Mouse (Mus musculus): Measurements from ENCODE around the gene Erbb3.
"Not testable (repeated sequence)": the region's sequence is repeated elsewhere in the genome, so short reads cannot be mapped to it uniquely, and the experiment has no call there.

Erbb3 gene

GRCm38 (mm10) chr10:128556963-128557362, 32.5 kb downstream of the Erbb3 start:
- peak; percentile 21 for DNase-seq (ENCODE audit: low read depth)

- DNase-seq (ENCODE audit: low read depth): peak; percentile 72
Measured at GRCm38 (mm10) chr10:128556286-128556685, 33.2 kb downstream of the Erbb3 start.

DNA sequence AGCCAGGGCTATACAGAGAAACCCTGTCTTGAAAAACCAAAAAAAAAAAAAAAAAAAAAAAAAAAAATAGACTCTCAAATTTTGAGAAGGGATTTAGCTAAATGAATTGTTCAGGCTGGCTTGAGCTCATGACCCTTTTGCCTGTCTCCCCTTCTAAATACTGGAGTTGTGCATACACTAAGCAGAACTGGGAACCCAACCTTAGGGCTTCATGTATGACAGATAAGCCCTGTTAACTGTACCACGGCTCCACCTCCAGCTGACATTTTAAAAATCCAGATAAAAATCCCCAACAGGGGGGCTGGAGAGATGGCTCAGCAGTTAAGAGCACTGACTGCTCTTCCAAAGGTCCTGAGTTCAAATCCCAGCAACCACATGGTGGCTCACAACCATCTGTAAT, 33.9 kb downstream of the Erbb3 start:
- DNase-seq (ENCODE audit: low read depth): not testable (repeated sequence)

DNA sequence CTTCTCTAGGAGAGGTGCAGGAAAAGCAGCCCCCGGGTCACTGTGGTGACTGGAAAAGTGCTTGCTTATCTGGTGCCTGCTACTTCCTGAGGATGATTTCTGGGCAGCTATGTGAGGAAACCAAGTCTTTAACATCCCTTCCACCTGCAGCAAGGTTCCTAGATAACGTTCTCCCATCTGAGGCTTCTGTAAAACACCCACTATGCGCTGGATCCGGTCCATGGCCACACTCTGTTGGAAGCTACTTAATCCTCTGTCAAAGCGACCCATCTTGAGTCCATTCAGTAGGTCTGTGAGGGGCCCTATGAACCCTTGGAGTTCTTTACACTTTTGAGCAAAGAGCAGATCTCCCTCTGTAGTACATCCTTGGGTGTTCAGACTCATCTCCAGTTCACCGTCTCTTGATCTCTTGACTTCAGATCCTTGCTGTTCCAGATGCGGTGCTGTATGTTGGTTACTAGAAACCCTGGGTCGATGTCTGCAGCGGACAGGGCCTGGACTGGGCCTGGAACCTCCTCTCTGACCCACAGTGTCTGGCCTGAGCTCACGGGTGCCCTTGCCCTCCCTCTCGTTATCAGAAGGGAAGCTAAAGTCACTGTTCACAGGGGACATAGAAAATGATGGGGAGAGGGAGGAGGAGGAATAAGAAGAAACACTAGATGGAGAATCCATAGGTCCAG, 39.2 kb downstream of the Erbb3 start:
- DNase-seq (ENCODE audit: low read depth): not testable (repeated sequence)

- DNase-seq (ENCODE audit: low read depth): peak; percentile 40
Measured at GRCm38 (mm10) chr10:128549682-128550057, 39.8 kb downstream of the Erbb3 start.

- DNase-seq (ENCODE audit: low read depth): peak; percentile 100
Measured at GRCm38 (mm10) chr10:128548947-128549681, 40.3 kb downstream of the Erbb3 start, which contains the start of gene Rpl41. Gene Rpl41 (minus strand): TSS chr10:128549305.

- not testable (repeated sequence) for DNase-seq (ENCODE audit: low read depth)
Measured at GRCm38 (mm10) chr10:128548051-128548791, 41.2 kb downstream of the Erbb3 start.

- DNase-seq (ENCODE audit: low read depth): peak; percentile 100
Measured at GRCm38 (mm10) chr10:128547361-128548032, 42.0 kb downstream of the Erbb3 start, which contains the start of gene Zc3h10. Gene Zc3h10 (minus strand): TSS chr10:128547774.

- DNase-seq (ENCODE audit: low read depth): no peak
Measured at GRCm38 (mm10) chr10:128546787-128547186, 42.7 kb downstream of the Erbb3 start.

DNA sequence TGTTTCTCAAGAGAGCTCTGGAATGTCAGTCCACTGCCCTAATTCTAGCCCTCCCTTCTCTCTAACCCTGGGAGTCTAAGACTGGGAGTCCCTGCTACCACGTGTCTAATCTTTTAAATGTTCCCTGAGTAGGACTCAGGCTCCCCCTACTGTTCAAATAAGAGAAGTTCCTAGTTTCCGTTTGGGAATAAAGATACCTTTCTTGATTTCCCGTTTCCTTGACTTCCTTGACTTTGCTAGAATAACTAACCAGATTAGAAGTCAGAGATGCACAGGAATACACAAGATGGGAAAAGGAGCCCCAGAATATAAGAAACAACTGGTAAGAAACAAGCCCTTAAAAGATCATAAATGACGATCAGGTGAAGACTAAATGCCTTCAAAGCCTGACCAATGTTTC, 43.1 kb downstream of the Erbb3 start:
- peak; percentile 87 for DNase-seq (ENCODE audit: low read depth)

DNA sequence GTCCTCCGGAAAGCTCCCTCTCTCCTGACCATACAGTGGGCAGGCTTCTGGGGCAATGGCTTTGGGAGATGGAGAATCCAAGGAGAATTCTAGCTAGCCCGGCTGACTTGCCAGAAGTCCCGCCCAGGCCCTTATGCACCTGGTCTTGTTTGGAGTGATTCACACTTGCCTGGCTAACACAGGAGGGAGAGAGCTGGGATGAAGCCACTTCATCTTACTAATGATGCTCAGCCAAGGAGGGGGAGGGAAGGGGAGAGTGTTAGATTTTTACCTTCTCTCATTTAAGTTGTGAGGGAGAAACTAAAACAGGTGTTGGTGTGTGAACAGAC, 43.9 kb downstream of the Erbb3 start:
- DNase-seq (ENCODE audit: low read depth): no peak

DNA sequence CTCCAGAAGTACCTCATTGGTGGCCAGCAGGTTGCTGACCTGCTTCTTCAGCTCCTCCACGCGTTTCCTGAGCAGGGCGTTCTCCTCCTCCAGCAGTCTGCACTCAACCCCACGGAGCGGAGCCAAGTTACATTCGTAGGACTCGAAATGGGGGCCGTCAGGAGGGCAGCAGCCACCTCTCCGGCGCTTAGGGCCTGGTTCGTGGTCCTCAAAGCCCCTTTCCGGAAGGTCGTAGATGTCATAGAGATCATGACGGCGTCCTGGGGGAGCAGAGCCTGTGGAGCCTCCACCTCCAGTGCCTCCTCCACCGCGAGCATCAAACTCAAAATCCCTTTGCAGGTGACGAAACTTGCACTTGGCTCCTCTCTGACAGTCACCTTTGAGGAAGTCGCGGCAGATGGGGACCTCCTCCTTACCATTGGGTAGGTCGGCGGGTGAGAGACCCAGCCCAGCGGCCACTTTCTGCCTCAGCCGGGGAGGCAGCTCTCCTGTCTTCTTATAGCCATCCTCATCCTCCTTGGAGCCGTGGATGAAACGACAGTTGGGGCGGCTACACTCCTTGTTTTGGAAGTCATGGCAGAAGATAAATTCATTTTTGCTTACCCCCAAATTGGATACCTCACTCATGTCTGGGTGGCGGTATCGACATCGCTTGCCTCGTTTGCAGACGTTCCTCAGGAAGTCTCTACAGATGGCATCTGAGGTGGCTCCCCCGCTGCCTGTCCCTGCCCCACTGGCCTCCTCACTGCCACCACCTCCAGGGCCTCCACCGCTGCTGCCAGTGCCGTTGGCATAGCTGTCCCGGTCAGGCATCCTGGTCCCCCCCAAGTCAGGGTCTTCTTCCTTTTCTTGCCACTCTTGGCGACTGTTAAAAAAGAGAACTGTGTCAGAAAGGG, 44.5 kb downstream of the Erbb3 start:
- DNase-seq (ENCODE audit: low read depth): no peak

DNA sequence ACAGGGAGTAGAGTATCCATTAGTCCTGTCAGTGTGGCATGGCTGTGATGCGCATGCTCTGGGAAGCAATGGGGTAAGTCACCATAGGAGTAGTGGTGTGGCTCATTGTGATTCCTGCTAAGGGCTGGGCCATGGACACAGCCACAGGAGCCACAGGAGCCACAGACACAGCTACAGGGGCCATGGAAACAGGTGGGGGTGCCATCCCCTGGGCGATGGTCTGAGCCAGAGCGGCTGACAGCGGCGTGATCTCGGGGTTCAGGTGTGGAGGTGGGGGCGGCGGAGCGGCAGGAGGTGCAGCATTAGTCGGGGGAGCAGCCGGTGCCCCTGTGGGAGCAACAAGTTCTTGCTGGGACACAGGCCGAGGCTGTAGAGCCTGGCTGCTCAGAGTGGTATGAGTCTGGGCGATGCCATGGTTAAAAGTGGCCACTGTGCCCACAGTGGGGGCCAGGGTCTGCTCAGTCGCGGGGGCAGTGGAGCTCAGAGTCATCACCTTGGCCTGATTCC, 45.2 kb downstream of the Erbb3 start:
- DNase-seq (ENCODE audit: low read depth): no peak

DNA sequence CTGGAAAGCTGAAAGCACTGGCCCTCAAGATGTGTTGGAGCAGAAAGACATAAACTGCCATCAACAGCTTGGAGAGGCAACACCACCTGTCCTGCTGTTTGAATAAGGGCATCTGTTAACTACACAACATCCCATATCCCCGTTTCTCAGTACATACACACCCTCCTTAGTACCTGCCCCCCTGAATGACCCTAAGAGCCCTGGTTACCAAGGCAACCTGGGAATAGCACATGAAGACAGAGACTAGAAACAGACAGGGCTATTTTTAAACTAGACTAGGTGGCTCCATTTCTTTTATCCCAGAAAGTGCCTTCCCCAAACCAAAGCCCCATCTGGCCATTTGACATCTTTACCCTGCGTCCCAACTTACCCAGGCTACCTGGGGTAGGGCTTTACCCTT, 46.4 kb downstream of the Erbb3 start:
- no peak for DNase-seq (ENCODE audit: low read depth)

- DNase-seq (ENCODE audit: low read depth): no peak
Measured at GRCm38 (mm10) chr10:128538340-128538870, 51.0 kb downstream of the Erbb3 start.

DNA sequence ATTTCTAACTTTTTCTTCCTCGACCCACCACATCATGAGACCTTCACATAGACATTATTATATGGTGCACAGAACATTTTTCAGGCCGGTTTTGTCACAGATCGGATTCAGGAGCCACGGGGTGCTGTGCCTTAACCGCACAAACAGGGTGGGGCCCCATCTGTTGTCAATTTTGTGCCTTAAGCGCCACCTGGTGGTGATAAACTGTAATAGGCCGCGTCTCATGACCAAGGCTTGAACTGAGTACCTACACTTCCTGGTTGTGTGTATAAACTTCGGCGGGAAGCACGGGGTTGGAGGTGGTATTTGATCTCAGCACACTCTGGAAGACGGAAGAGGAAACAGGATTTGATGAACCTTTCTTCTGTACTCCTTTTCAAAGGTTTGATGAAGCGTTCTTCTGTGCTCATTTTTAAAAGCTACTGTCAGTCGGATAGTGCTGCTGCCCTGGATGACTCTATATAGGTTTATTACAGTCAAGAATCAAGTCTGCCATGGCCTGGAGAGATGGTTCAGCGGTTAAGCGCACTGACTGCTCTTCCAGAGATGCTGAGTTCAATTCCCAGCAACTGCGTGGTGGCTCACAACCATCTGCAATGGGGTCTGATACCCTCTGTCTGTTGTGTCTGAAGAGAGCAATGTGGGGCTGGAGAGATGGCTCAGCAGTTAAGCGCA, 53.0 kb downstream of the Erbb3 start:
- DNase-seq (ENCODE audit: low read depth): peak; percentile 98

- DNase-seq (ENCODE audit: low read depth): no peak
Measured at GRCm38 (mm10) chr10:128535624-128536265, 53.7 kb downstream of the Erbb3 start.

DNA sequence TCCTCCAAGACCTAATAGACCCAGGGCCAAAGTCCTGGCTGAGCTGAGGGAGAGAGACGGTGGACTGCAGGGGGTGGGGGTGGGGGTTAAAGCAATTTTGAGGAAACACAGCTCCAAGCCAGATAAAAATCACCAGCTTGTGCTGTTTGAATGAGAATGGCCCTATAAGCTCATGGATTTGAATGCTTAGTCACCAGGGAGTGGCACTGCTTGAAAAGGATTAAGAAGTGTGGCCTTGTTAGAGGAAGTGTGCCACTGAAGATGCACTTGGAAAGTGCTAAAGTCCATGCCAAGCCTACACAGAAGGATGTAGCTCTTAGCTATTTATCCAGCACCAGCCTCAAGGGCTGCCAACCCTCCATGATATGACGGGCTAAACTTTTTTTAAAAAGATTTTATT, 54.2 kb downstream of the Erbb3 start:
- DNase-seq (ENCODE audit: low read depth): peak; percentile 62

Data from 416B (cell line).